14 mouse cellular contexts compared by ENCODE assay signal in genomic region chr11:104661106-104661505, GRCm38 (mm10). TPM values are rescaled to one million over a fixed set of nuclear protein-coding genes. Genes with fewer than 3 reads are reported as not detected.
DNase-seq lines count a peak whose midpoint lies in the region; ATAC-seq lines count a peak whose summit lies in the region.
"Had no signal": no experiment of that assay in that cellular context is flagged by ENCODE, and none has a peak within 500 bp of the region (broad histone marks: within the 10 kb centered on the region; RNA-seq: fewer than 3 reads in every experiment).

No protein-coding gene starts in this region.

- H3K4me3 ChIP-seq in heart, embryonic 12.5 days: no peak overlapping the region
- H3K4me3 ChIP-seq: midbrain, embryonic 10.5 days had no signal

- H3K27ac ChIP-seq in heart, embryonic 12.5 days (ENCODE audit: poor library complexity, severe bottlenecking): no peak overlapping the region
- H3K27ac ChIP-seq: midbrain, embryonic 10.5 days had no signal

- H3K4me2 ChIP-seq in heart, embryonic 12.5 days: no peak overlapping the region

- no peak overlapping the region for H3K9ac ChIP-seq in heart, embryonic 12.5 days

- DNase-seq in heart, adult 8-10 months (ENCODE audit: low spot score): no peak
- DNase-seq in induced T-regulatory cell, adult 2 months (ENCODE audit: low read depth): peak; percentile 84
- DNase-seq in thymus, postnatal 36 days: peak; percentile 45 to 61
- no peak for DNase-seq in right cerebral cortex, adult 18-20 months
- DNase-seq in lung, postnatal 10 days: no peak
- DNase-seq: adrenal gland, adult 8-10 months; gastrocnemius, postnatal 14 days; heart, postnatal 36 days had no signal

- peak; percentile 42; the same call in 1 of the 2 replicates for ATAC-seq in heart, embryonic 12.5 days (ENCODE audit: insufficient number of reproducible peaks, low FRiP score)
- peak; percentile 57 for ATAC-seq in megakaryocyte progenitor cell, adult 5-6 weeks (replicated peaks; ENCODE audit: poor library complexity)
- ATAC-seq in monocyte, adult 5-6 weeks (replicated peaks; ENCODE audit: insufficient number of reproducible peaks, low FRiP score, low TSS enrichment, poor library complexity, severe bottlenecking): no peak

- H3K4me1 ChIP-seq in heart, embryonic 12.5 days (replicated peaks): peaks cover 10% of the 10 kb centered on the region
- H3K4me1 ChIP-seq: midbrain, embryonic 10.5 days had no signal

- H3K9me3 ChIP-seq in heart, embryonic 12.5 days (replicated peaks): peaks cover 8% of the 10 kb centered on the region
- H3K9me3 ChIP-seq: midbrain, embryonic 10.5 days had no signal

- peaks cover 13% of the 10 kb centered on the region for H3K36me3 ChIP-seq in heart, embryonic 12.5 days
- H3K36me3 ChIP-seq: midbrain, embryonic 10.5 days had no signal

- H3K27me3 ChIP-seq in heart, embryonic 12.5 days (replicated peaks): no peaks in the 10 kb centered on the region

- WGBS in heart, embryonic 12.5 days: 65% methylated on average over 5 of the region's 5 CpGs

RNA-seq across cellular contexts. Expression of gene Gm11639, which starts 24.4 kb away (rescaled TPM):
- 0.01 TPM in 1 of 2 replicates, not detected in the other for polyA plus RNA-seq in heart, embryonic 12.5 days (2016; fragmentation: Nextera tagmentation; extraction: Ambion mirVana)
- under 1 TPM; 0.03 TPM for total RNA-seq in heart, adult 8-10 months (2022)
- not detected in 2 replicates for total RNA-seq in megakaryocyte progenitor cell, adult 5-6 weeks (2015)
- total RNA-seq in megakaryocyte progenitor cell, adult 5-6 weeks (2017): 0.07 TPM in 1 of 2 replicates, not detected in the other
- not detected in 3 replicates for total RNA-seq in monocyte, adult 5-6 weeks (2017)
- polyA plus RNA-seq: liver, adult 2 months; midbrain, embryonic 10.5 days; neural tube, embryonic 11.5 days had no signal

RNA-seq across cellular contexts. Expression of gene Itgb3, which starts 53.3 kb away (rescaled TPM):
- polyA plus RNA-seq in heart, embryonic 12.5 days (2016; fragmentation: Nextera tagmentation; extraction: Ambion mirVana): 9.6 and 11.9 TPM in 2 replicates
- total RNA-seq in heart, adult 8-10 months (2022): 1 to 10 TPM; 2.2 to 4.1 (median 2.9) TPM
- total RNA-seq in megakaryocyte progenitor cell, adult 5-6 weeks (2015): 2.0 and 2.2 TPM in 2 replicates
- total RNA-seq in megakaryocyte progenitor cell, adult 5-6 weeks (2017): 4.0 and 5.3 TPM in 2 replicates
- 17.2 to 45.7 TPM (median 24.2 TPM) in 3 replicates for total RNA-seq in monocyte, adult 5-6 weeks (2017)

Comparison
In these comparisons a context has a peak if more than half of its experiments do, and no peak if none do; other contexts are left out.
1. DNase-seq: peak in induced T-regulatory cell, adult 2 months (single experiment) and thymus, postnatal 36 days (2 of 2); none in heart, adult 8-10 months (single experiment), right cerebral cortex, adult 18-20 months (single experiment) and lung, postnatal 10 days (single experiment).